Mouse (Mus musculus) heart, embryonic 16.5 days (tissue): Measurements from ENCODE around the gene Golt1a. TPM values are rescaled to one million over a fixed set of nuclear protein-coding genes. Genes with fewer than 3 reads are reported as not detected.

Experiments used
- ATAC-seq: fragments of 200-750 bp; cut with Nextera tagmentation; replicated peaks from 2 replicates; pipeline ENCODE4 v1.8.0; 2017; ENCODE audit warnings: moderate number of reproducible peaks; ENCODE audit not compliant: insufficient read depth, low FRiP score; ENCODE audit errors: extremely low read depth
- H3K27ac ChIP-seq: fragments of 300-500 bp; sonication (generic); 2 replicates; pipeline ENCODE4 v1.5.1; 2014; ENCODE audit warnings: mild to moderate bottlenecking, low read length, control low read depth, moderate library complexity
- H3K27me3 ChIP-seq: fragments of 300-500 bp; sonication (generic); 2 replicates; pipeline ENCODE4 v1.6.1; 2014; ENCODE audit warnings: low read length, mixed read lengths; ENCODE audit not compliant: control insufficient read depth, insufficient read depth
- H3K36me3 ChIP-seq: fragments of 300-500 bp; sonication (generic); 2 replicates; pipeline ENCODE4 v1.6.1; 2014; ENCODE audit not compliant: control insufficient read depth, insufficient read depth
- H3K4me1 ChIP-seq: fragments of 300-500 bp; sonication (generic); 2 replicates; pipeline ENCODE4 v1.6.1; 2014; ENCODE audit warnings: low read length, mixed read lengths; ENCODE audit not compliant: control insufficient read depth, insufficient read depth
- H3K4me2 ChIP-seq: fragments of 300-500 bp; sonication (generic); 2 replicates; pipeline ENCODE4 v1.6.1; 2014; ENCODE audit warnings: low read depth, mild to moderate bottlenecking, control low read depth, low read length
- H3K4me3 ChIP-seq: fragments of 300-500 bp; sonication (generic); 2 replicates; pipeline ENCODE4 v1.5.1; 2014; ENCODE audit warnings: mild to moderate bottlenecking, control low read depth, low read length
- H3K9ac ChIP-seq: fragments of 300-500 bp; sonication (generic); 2 replicates; pipeline ENCODE4 v1.6.1; 2014; ENCODE audit warnings: low read length, control low read depth
- H3K9me3 ChIP-seq: fragments of 300-500 bp; sonication (generic); replicated peaks from 2 replicates; pipeline ENCODE4 v1.6.1; 2016; ENCODE audit warnings: low read length; ENCODE audit not compliant: control insufficient read depth
- WGBS: fragments of 180-500 bp; shearing (Covaris S2); extraction: QIAGEN DNeasy Blood & Tissue Kit; methylation state at CpG from one replicate; pipeline ENCODE4 v1.1.7; 2014; 5-methylcytosine and 5-hydroxymethylcytosine counted together
- polyA plus RNA-seq: library from polyadenylated mRNA; unstranded; fragments of >200 nt; fragmentation: Nextera tagmentation; extraction: Ambion mirVana; gene quantifications from 2 replicates; pipeline ENCODE4 v1.2.1, GENCODE M21; 2015

Gene Golt1a
- polyA plus RNA-seq, 1 experiment from 2014 or later = not detected

DNA sequence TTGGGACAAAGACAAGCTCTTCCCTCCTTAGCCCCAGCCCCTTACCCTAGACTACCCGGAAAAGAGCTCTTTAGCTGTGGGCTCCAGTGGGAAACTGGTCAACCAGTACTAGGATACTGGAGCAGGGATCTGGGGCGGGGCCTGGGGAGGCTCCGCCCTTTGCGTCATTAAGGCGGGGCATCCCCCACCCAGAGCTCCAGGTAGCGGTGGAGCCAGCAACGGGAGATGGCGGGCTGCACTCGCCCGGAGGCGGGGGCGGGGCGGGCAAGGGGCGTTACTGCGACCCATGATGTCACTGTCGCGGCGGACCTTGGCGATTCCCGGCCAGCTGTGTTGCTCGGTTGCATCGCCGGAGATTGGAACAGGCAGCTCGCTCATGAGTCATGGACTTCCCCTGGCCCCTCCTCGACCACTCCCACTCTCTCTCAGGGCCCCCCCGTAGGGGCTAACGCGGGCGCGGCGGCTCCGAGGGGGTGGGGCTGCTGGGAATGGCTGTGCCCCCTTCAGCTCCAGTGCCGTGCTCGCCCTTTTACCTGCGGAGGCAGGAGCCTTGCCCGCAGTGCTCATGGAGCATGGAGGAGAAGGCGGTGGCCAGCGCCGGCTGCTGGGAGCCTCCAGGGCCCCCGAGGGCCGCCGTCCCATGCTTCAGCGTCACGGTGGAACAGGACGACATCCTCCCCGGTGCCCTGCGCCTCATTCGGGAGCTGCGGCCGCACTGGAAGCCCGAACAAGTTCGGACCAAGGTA is 53.8 kb downstream of the Golt1a start, which contains the start of gene Etnk2:
Gene Etnk2, plus strand, starts transcription at position 297 of the 746 bp plus-strand sequence.
- Histone ChIP-seq H3K27ac (no peak within 1 kb of the TSS), H3K9ac (peak within 1 kb of the TSS; percentile 71), H3K36me3 (no peaks in the 10 kb centered on the region), H3K4me2 (peak within 1 kb of the TSS; percentile 100), H3K4me1 (peaks cover 21% of the 10 kb centered on the region), H3K27me3 (peaks cover 28% of the 10 kb centered on the region), H3K4me3 (peak within 1 kb of the TSS; percentile 80), H3K9me3 (no peaks in the 10 kb centered on the region)
- peak; percentile 75 for ATAC-seq
- WGBS = under 1% methylated on average over 51 of the region's 52 CpGs

DNA sequence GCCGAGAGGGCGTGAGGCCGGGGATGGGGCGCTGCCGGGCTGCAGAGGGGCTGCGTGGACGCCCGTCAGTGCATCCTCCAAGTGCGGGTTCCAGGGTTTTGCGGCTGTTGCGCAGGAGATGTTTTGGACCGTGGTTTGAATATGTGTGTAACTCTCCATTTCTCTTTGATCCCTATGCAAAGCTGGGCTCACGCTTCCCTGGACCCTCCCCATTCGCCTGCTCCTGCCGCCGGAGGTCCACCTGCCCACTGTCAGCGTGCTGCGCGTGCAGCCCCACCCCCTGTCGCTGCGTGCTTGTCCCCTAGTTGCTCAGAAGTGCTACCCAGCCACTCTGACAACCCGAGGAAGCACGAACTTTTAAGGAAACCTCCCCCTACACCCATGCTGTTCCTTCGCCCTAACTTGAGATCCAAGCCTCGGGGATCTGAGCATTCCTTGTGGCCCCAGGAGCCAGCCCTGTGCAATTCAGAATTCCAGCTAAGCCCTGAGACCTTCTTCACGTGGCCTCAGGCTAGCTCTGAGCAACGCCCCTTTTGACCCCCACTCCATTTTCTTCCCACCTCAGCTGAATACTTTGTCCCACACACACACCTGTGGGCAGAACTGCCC is 54.5 kb downstream of the Golt1a start:
- Histone ChIP-seq H3K9ac (peak overlapping the region; percentile 71), H3K27ac (no peak overlapping the region), H3K4me1 (peaks cover 21% of the 10 kb centered on the region), H3K9me3 (no peaks in the 10 kb centered on the region), H3K27me3 (peaks cover 27% of the 10 kb centered on the region), H3K36me3 (no peaks in the 10 kb centered on the region), H3K4me3 (peak overlapping the region; percentile 80), H3K4me2 (peak overlapping the region; percentile 100)
- ATAC-seq = no peak
- 3% methylated on average over 27 of the region's 27 CpGs for WGBS

DNA sequence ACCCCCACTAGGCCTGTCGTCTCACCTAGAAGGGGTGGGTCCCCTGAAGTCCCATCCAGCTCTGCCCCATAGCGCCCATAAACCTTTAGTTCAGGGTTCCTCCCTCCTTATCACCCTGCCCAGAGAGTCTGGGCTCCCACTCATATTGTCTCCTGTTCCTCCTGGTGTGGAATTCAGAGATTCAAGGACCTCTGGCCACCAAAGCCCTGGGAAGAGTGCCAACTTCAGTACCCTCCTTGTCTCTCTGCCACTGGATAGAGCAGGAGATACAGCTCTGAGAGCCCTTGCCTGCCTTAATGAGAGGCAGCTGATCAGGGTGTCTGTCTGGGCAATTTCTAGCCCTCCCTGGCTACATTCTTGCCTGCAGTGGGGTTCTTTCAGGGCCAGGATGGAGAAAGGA is 55.3 kb downstream of the Golt1a start:
- Histone ChIP-seq H3K36me3 (no peaks in the 10 kb centered on the region), H3K27ac (no peak overlapping the region), H3K9ac (no peak overlapping the region), H3K27me3 (peaks cover 21% of the 10 kb centered on the region), H3K9me3 (no peaks in the 10 kb centered on the region), H3K4me1 (peaks cover 21% of the 10 kb centered on the region), H3K4me2 (no peak overlapping the region), H3K4me3 (no peak overlapping the region)
- WGBS = 37% methylated on average over 2 of the region's 2 CpGs
- ATAC-seq = no peak

DNA sequence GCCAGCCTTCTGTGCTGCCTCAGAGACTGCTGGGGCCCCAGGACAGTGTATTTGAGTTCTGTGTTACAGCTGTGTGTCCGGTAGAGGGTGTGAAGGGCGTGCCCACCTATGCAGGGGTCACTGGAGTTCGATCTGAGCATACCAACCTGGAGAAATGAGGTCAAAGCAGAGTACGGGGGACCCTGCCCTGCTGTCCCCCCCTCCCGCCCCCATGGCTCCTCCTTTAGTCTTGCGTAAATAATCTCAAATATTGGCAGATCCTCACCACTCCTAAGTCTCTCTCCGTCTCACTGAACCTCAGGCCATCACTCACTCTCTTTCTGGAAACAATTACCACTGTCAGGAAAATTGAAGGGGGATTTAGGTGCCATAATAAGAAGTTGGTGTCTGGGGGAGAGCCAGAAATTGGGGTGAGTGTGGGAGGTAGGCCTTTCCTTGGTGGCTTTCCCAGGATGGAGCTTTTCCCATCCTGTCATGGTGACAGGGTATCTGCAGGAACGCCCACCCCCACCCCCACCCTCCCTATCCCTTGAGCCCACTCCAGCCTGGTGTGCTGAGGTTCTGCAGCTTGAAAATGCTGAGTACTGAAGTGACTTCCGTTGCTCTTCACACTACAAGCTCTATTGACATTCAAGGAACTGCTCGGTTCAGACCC is 57.5 kb downstream of the Golt1a start:
- H3K4me3 ChIP-seq = no peak overlapping the region
- no peak overlapping the region for H3K9ac ChIP-seq
- no peaks in the 10 kb centered on the region for H3K9me3 ChIP-seq
- H3K27me3 ChIP-seq = peaks cover 20% of the 10 kb centered on the region
- peaks cover 21% of the 10 kb centered on the region for H3K4me1 ChIP-seq
- ATAC-seq = no peak
- no peak overlapping the region for H3K4me2 ChIP-seq
- no peak overlapping the region for H3K27ac ChIP-seq
- 52% methylated on average over 10 of the region's 10 CpGs for WGBS
- H3K36me3 ChIP-seq = no peaks in the 10 kb centered on the region

DNA sequence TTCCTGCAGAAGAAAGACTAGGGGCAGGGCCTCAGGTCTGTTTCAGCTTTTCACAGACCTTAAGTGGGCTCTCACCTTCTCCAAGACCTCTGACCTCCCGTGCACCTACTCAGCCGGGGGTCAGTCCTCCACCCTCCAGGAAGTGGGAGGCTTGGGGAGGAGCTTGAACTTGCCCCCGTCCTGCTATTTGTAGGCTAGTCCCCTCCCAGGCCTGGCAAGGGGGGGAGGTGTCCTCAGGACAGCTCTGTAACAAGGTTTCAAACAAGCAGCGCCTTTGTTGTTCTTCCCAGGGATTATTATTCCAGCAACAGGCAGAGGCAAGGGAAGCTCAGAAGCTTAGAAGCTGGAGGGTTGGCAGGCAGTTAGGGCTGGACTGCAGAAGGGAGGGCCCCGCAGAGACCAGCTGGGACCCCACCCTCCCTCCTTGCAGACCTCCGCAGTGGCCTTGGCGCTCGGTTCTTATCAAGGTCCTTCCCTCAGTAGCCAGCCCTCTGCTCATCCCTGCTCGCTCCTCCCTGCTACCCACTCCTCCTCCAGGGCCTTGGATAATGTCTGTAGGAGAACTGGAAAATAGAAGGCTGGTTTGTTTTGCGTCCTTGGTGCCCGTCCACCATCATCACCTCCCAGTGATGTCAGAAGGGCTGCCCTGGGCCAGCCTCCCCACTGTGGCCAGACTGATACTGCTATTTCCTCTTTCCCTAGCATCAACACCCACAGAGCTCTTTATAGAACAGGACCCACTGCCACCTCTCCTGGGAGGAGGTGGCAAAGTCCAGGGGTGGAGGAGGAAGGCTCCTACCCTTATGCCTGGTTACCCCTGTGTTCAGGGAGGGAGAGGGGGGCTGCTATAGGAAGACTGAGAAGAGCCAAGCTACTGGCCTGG is 58.2 kb downstream of the Golt1a start:
- Histone ChIP-seq H3K9me3 (no peaks in the 10 kb centered on the region), H3K9ac (no peak overlapping the region), H3K27me3 (peaks cover 14% of the 10 kb centered on the region; the same call in 1 of the 2 replicates), H3K27ac (no peak overlapping the region), H3K36me3 (no peaks in the 10 kb centered on the region), H3K4me3 (no peak overlapping the region), H3K4me2 (no peak overlapping the region), H3K4me1 (peaks cover 21% of the 10 kb centered on the region)
- WGBS = 20% methylated on average over 11 of the region's 11 CpGs
- 0 out of 2 replicates have a peak, but pooled peaks have one; percentile 4 for ATAC-seq

DNA sequence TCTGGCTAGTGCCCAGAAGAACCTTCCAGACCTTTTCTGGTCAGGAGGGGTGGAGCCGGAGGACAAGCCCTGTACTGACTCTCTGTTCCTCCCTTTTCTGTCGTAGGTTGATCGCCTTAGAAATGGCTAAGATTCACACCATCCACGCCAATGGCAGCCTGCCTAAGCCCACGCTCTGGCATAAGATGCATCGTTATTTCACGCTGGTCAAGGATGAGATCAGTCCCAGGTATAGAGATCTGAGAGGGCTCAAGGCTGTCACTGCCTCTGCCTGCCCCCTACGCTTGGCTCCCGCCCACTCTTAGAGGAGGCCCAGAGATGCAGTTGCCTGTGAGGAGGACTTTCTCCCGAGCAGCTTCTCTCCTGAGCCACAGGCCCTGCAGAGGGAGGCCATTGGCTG is 59.0 kb downstream of the Golt1a start:
- Histone ChIP-seq H3K4me1 (peaks cover 18% of the 10 kb centered on the region), H3K4me3 (no peak overlapping the region), H3K27ac (no peak overlapping the region), H3K36me3 (no peaks in the 10 kb centered on the region), H3K4me2 (no peak overlapping the region), H3K9ac (no peak overlapping the region), H3K27me3 (peaks cover 11% of the 10 kb centered on the region; the same call in 1 of the 2 replicates), H3K9me3 (no peaks in the 10 kb centered on the region)
- 66% methylated on average over 10 of the region's 10 CpGs for WGBS
- ATAC-seq = no peak

DNA sequence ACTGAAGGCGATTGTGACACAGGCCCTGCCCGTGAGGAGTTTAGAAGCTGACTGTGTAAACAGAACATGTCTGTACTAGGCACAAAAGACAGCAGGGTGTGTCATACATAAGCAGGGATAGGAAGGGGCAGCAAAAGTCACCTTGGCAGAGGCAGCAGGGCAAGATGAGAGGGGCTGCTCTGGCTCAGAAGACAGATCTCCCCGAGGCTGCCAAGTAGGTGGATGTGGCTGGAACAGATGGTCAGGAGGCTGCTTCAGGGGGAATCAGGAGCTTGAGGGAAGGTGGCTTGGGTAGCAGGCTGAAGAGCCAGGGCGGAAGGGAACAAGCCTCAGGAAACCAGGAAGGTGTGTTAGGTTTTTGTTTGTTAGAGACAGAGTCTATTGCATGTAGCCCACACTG is 60.8 kb downstream of the Golt1a start:
- Histone ChIP-seq H3K9ac (no peak overlapping the region), H3K27ac (no peak overlapping the region), H3K27me3 (no peaks in the 10 kb centered on the region), H3K4me2 (no peak overlapping the region), H3K4me1 (peaks cover 6% of the 10 kb centered on the region), H3K36me3 (no peaks in the 10 kb centered on the region), H3K4me3 (no peak overlapping the region), H3K9me3 (no peaks in the 10 kb centered on the region)
- 72% methylated on average over 4 of the region's 4 CpGs for WGBS
- no peak for ATAC-seq

DNA sequence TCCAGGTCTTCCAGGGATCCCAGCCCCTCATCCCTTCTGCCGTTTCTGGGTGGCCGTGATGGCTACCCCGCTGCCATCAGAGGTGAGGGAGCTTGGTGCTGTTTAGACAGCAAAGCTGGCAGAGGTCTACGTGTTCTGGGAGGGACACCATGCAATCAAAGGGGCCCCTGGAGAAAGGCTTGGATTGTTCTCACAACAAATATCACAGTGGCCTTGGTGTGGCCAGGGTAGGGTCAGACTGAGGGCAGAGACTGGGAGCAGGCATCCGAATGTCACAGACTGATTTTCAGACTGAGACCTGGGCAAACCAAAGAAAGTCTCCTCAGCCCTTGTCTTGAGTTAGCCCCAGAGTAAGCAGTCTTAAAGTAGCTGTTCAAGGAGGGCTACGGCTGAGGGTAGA is 61.8 kb downstream of the Golt1a start:
- Histone ChIP-seq H3K9ac (no peak overlapping the region), H3K27ac (no peak overlapping the region), H3K4me3 (no peak overlapping the region), H3K4me2 (no peak overlapping the region), H3K27me3 (no peaks in the 10 kb centered on the region), H3K9me3 (no peaks in the 10 kb centered on the region), H3K4me1 (0 out of 2 replicates have a peak, but pooled peaks cover 2% of the 10 kb centered on the region), H3K36me3 (no peaks in the 10 kb centered on the region)
- WGBS = 71% methylated on average over 6 of the region's 6 CpGs
- ATAC-seq = no peak
